Mouse (Mus musculus) erythroblast, adult 5-6 weeks (primary cell): ENCODE data around the gene Psmb3. TPM values are rescaled to one million over a fixed set of nuclear protein-coding genes. Genes with fewer than 3 reads are reported as not detected.
"Not testable (repeated sequence)": the region's sequence is repeated elsewhere in the genome, so short reads cannot be mapped to it uniquely, and the experiment has no call there.

Source experiments
- ATAC-seq: replicated peaks from 2 replicates; pipeline ENCODE4 v1.8.0; 2016; ENCODE audit warnings: moderate number of reproducible peaks, mild to moderate bottlenecking, moderate TSS enrichment, inconsistent platforms; ENCODE audit not compliant: poor library complexity, low FRiP score, severe bottlenecking
- total RNA-seq, 2 experiments: library from RNA; stranded (forward) in 1 of 2; stranded (reverse) in 1 of 2; fragments of 150-400 nt in 1 of 2; fragments of 200-764, 138-1000 nt in 1 of 2; gene quantifications; 2 replicates each; pipeline versions ENCODE4 v1.2.3 to v1.2.4; 2015 to 2017; ENCODE audit warnings: low replicate concordance in 2 of 2

Psmb3 gene
- total RNA-seq (2015; ENCODE audit: low replicate concordance) (32.4 and 40.3 TPM in 2 replicates), total RNA-seq (2017; ENCODE audit: low replicate concordance) (37.0 and 48.2 TPM in 2 replicates)

GRCm38 (mm10) chr11:97703039-97703826, at the start of gene Psmb3:
Psmb3 (plus strand) TSS chr11:97703399.
- ATAC-seq: peak; percentile 93

GRCm38 (mm10) chr11:97654210-97654609, 49.0 kb upstream of the Psmb3 start:
- no peak for ATAC-seq

- ATAC-seq: no peak
Measured at GRCm38 (mm10) chr11:97656269-97656971, 46.8 kb upstream of the Psmb3 start.

- ATAC-seq: no peak
Measured at GRCm38 (mm10) chr11:97657184-97657945, 45.8 kb upstream of the Psmb3 start.

DNA sequence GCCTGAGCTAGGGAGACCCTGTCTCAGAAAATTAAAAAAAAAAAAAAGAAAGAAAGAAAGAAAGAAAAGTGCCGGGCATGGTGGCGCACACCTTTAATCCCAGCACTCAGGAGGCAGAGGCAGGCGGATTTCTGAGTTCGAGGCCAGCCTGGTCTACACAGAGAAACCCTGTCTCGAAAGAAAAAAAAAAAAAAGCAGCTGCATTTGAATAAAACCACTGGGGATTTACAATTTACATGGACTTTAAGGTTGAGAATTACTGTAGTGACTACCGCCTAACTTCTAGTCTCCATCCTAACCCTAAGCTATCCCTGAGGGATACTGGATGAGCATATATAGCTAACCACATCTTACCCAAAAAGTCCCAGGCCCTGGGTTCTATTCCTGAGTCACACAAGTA, 45.2 kb upstream of the Psmb3 start:
- ATAC-seq: not testable (repeated sequence)

DNA sequence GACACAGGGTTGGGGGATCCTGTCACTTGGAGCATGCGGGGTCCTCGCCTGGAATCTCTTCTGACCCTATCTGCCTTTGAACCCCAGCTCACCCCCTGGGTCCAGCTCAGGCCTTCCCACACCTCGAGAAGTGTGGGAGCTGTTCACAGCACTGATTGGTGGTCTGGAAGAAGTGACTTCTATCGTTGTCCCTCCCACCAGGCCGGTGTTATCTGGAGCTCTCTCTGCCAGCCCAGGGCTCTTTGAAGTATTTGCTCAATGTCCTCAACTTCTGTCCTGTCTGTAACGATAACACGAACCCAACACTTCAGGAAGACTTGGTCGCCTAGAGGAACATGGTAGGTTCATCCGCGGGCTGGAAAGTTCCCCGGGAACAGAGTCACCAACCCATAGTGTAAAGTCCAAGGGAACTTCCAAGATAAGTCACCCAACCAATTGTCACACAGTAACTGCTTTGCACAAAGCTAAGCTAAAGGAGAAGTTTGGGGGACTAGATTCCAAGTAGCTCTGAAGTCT, 44.4 kb upstream of the Psmb3 start:
- no peak for ATAC-seq

DNA sequence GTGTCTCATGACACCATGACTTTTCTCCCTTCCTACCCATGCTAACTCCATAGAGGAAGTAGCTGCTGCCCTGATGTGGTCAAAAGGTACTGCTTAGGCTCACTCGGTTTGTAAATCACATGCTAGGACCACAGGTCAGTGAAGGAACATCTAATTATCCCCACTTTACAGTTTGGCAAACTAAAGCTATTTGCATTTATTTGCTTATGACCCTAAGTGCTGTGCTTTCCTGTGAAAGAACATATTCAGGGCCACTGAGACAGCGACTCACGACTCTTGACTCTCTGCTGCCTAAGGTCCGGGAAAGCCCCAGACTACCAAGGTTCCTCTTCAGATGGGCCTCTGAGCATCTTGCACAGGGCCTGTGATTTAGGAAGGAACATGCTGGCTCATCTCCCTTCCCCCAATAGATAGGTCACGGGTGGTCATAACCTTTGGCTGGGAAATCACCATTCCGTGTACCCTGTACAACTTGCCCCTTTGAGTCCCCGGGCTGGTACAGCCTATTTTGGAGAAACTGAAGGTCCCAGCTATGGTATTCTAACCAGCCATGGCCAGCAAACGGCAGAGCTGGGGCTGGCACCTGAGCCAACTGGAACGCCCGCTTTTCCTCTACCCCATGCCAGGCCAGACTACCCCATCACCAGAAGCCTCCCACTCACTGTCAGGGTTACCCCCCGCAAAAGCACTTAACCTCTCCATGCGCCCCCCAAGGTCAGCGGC, 43.8 kb upstream of the Psmb3 start:
- ATAC-seq: no peak

- no peak for ATAC-seq
Measured at GRCm38 (mm10) chr11:97659990-97660714, 43.0 kb upstream of the Psmb3 start.

GRCm38 (mm10) chr11:97660734-97661647, 42.2 kb upstream of the Psmb3 start:
- ATAC-seq: no peak

DNA sequence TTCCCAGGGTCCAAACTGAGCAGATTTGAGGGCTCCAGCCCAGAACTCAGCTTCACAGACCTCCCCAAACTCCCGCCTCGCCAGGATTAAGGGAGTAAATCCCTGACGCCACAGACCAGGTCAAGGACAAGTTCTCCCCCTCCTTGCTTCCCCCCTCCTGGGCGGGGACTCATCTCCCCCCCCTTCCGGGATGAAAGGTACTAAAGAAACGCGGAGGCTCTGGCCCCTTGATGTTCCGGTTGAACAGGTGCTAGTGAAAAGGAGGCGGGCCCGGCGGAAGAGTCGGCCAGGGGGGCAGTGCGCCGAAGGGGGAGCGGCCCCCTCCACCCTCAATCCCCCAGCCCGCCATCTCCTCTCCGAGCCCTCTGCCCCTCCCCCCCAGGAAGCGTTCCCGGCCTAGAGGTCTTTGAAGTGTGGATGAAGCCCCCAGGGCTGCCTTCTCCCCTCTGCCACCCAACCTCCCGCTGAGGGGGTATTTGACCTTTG, 41.5 kb upstream of the Psmb3 start:
- no peak for ATAC-seq

GRCm38 (mm10) chr11:97662207-97662892, 40.8 kb upstream of the Psmb3 start:
- no peak for ATAC-seq

GRCm38 (mm10) chr11:97662893-97663527, 40.2 kb upstream of the Psmb3 start, which contains the start of gene Mllt6:
Mllt6 (plus strand) TSS chr11:97663414.
- no peak for ATAC-seq

- ATAC-seq: no peak
Measured at GRCm38 (mm10) chr11:97663528-97664338, 39.5 kb upstream of the Psmb3 start.

DNA sequence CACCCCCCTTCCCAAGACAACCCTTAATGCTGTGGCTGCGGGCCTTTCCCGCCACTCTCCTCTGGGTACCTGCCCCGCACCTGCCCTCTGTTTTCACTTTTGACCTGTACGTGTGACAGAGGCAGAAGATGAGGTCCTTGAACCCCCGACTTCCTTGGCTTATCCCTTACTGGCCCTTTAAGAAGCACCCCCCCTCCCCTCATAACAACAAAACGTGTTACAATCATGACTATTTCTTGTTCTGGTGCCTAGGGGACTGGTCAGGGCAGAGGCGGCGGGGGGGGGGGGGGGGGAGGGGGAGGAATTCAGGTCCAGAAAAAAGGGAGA, 38.9 kb upstream of the Psmb3 start:
- ATAC-seq: no peak

- ATAC-seq: no peak
Measured at GRCm38 (mm10) chr11:97664771-97665240, 38.4 kb upstream of the Psmb3 start.

GRCm38 (mm10) chr11:97665431-97665830, 37.8 kb upstream of the Psmb3 start:
- ATAC-seq: no peak
